Mouse (Mus musculus) liver, embryonic 16.5 days (tissue): ENCODE results near the gene Tctex1d1. TPM values are rescaled to one million over a fixed set of nuclear protein-coding genes. Genes with fewer than 3 reads are reported as not detected.

ENCODE experiments used
- ATAC-seq: fragments of 200-750 bp; cut with Nextera tagmentation; 2 replicates; pipeline ENCODE4 v1.8.0; 2017; ENCODE audit warnings: low read depth, mild to moderate bottlenecking, moderate number of reproducible peaks, moderate library complexity
- H3K27ac ChIP-seq: fragments of 300-500 bp; sonication (generic); 2 replicates; pipeline ENCODE4 v1.5.1; 2014; ENCODE audit warnings: mild to moderate bottlenecking, low read length
- H3K27me3 ChIP-seq: fragments of 300-500 bp; sonication (generic); 2 replicates; pipeline ENCODE4 v1.6.1; 2014; ENCODE audit warnings: low read depth, low read length, mixed read lengths; ENCODE audit not compliant: control insufficient read depth, insufficient read depth
- H3K36me3 ChIP-seq: fragments of 300-500 bp; sonication (generic); 2 replicates; pipeline ENCODE4 v1.6.1; 2014; ENCODE audit warnings: mild to moderate bottlenecking; ENCODE audit not compliant: control insufficient read depth, insufficient read depth
- H3K4me1 ChIP-seq: fragments of 300-500 bp; sonication (generic); 2 replicates; pipeline ENCODE4 v1.6.1; 2014; ENCODE audit warnings: low read depth, low read length, mixed read lengths; ENCODE audit not compliant: control insufficient read depth
- H3K4me2 ChIP-seq: fragments of 300-500 bp; sonication (generic); 2 replicates; pipeline ENCODE4 v1.6.1; 2014; ENCODE audit warnings: low read depth, low read length, mixed read lengths
- H3K4me3 ChIP-seq: fragments of 300-500 bp; sonication (generic); 2 replicates; pipeline ENCODE4 v1.5.1; 2014; ENCODE audit warnings: low read depth, mild to moderate bottlenecking, low read length
- H3K9ac ChIP-seq: fragments of 300-500 bp; sonication (generic); 2 replicates; pipeline ENCODE4 v1.6.1; 2014; ENCODE audit warnings: low read depth, low read length
- H3K9me3 ChIP-seq: fragments of 300-500 bp; sonication (generic); replicated peaks from 2 replicates; pipeline ENCODE4 v1.6.1; 2016; ENCODE audit warnings: low read length; ENCODE audit not compliant: control insufficient read depth
- WGBS: fragments of 180-500 bp; shearing (Covaris S2); extraction: QIAGEN DNeasy Blood & Tissue Kit; methylation state at CpG from one replicate; pipeline ENCODE4 v1.1.7; 2014; ENCODE audit not compliant: insufficient replicate concordance; 5-methylcytosine and 5-hydroxymethylcytosine counted together
- polyA plus RNA-seq: library from polyadenylated mRNA; unstranded; fragments of >200 nt; fragmentation: Nextera tagmentation; extraction: Ambion mirVana; gene quantifications from 2 replicates; pipeline ENCODE4 v1.2.1, GENCODE M21; 2015

Gene Tctex1d1
- polyA plus RNA-seq, 1 experiment from 2014 or later = 0.13 TPM

- peaks cover 5% of the 10 kb centered on the region for H3K27me3 ChIP-seq
- no peak overlapping the region for H3K4me2 ChIP-seq
- no peaks in the 10 kb centered on the region for H3K36me3 ChIP-seq
- no peak overlapping the region for H3K27ac ChIP-seq
- H3K9ac ChIP-seq = no peak overlapping the region
- no peak for ATAC-seq
- no peaks in the 10 kb centered on the region for H3K9me3 ChIP-seq
- WGBS = 47% methylated on average over 8 of the region's 8 CpGs
- H3K4me3 ChIP-seq = no peak overlapping the region
- H3K4me1 ChIP-seq = no peaks in the 10 kb centered on the region
Measured at GRCm38 (mm10) chr4:102981709-102982108, 3.3 kb downstream of the Tctex1d1 start.

GRCm38 (mm10) chr4:102986173-102986572, 7.8 kb downstream of the Tctex1d1 start:
- ATAC-seq = no peak
- no peaks in the 10 kb centered on the region for H3K9me3 ChIP-seq
- 58% methylated on average over 7 of the region's 7 CpGs for WGBS

GRCm38 (mm10) chr4:102986917-102987316, 8.5 kb downstream of the Tctex1d1 start:
- Histone ChIP-seq H3K4me2 (no peak overlapping the region), H3K27me3 (no peaks in the 10 kb centered on the region), H3K27ac (no peak overlapping the region), H3K9me3 (no peaks in the 10 kb centered on the region), H3K36me3 (no peaks in the 10 kb centered on the region), H3K4me3 (no peak overlapping the region), H3K9ac (no peak overlapping the region), H3K4me1 (no peaks in the 10 kb centered on the region)
- WGBS = 5% methylated on average over 2 of the region's 2 CpGs
- no peak for ATAC-seq

More at GRCm38 (mm10) chr4:102986173-102986572, 7.8 kb downstream of the Tctex1d1 start:
- H3K9ac ChIP-seq = no peak overlapping the region
- no peaks in the 10 kb centered on the region for H3K27me3 ChIP-seq
- H3K4me3 ChIP-seq = no peak overlapping the region
- H3K4me2 ChIP-seq = no peak overlapping the region
- no peak overlapping the region for H3K27ac ChIP-seq
- no peaks in the 10 kb centered on the region for H3K36me3 ChIP-seq
- no peaks in the 10 kb centered on the region for H3K4me1 ChIP-seq

- H3K27ac ChIP-seq = no peak overlapping the region
- no peak overlapping the region for H3K9ac ChIP-seq
- H3K4me1 ChIP-seq = no peaks in the 10 kb centered on the region
- H3K4me3 ChIP-seq = no peak overlapping the region
- H3K36me3 ChIP-seq = no peaks in the 10 kb centered on the region
- H3K27me3 ChIP-seq = no peaks in the 10 kb centered on the region
- 70% methylated on average over 4 of the region's 4 CpGs for WGBS
- H3K9me3 ChIP-seq = no peaks in the 10 kb centered on the region
- no peak for ATAC-seq
- H3K4me2 ChIP-seq = no peak overlapping the region
Measured at GRCm38 (mm10) chr4:102987325-102987724, 8.9 kb downstream of the Tctex1d1 start.

GRCm38 (mm10) chr4:102987756-102988155, 9.3 kb downstream of the Tctex1d1 start:
- Histone ChIP-seq H3K4me1 (no peaks in the 10 kb centered on the region), H3K36me3 (no peaks in the 10 kb centered on the region), H3K27ac (no peak overlapping the region), H3K9ac (no peak overlapping the region), H3K4me2 (no peak overlapping the region), H3K4me3 (no peak overlapping the region), H3K9me3 (no peaks in the 10 kb centered on the region), H3K27me3 (no peaks in the 10 kb centered on the region)
- ATAC-seq = no peak
- 47% methylated on average over 2 of the region's 2 CpGs for WGBS

- no peaks in the 10 kb centered on the region for H3K9me3 ChIP-seq
- H3K4me2 ChIP-seq = no peak overlapping the region
- H3K4me3 ChIP-seq = no peak overlapping the region
- no peaks in the 10 kb centered on the region for H3K4me1 ChIP-seq
- ATAC-seq = no peak
- no peak overlapping the region for H3K9ac ChIP-seq
- H3K27ac ChIP-seq = no peak overlapping the region
- WGBS = 44% methylated on average over 6 of the region's 6 CpGs
- no peaks in the 10 kb centered on the region for H3K27me3 ChIP-seq
- H3K36me3 ChIP-seq = no peaks in the 10 kb centered on the region
Measured at GRCm38 (mm10) chr4:102988526-102988925, 10.1 kb downstream of the Tctex1d1 start.

- no peak for ATAC-seq
- Histone ChIP-seq H3K4me2 (no peak overlapping the region), H3K4me1 (no peaks in the 10 kb centered on the region), H3K4me3 (no peak overlapping the region), H3K27me3 (no peaks in the 10 kb centered on the region), H3K27ac (no peak overlapping the region), H3K36me3 (no peaks in the 10 kb centered on the region), H3K9ac (no peak overlapping the region), H3K9me3 (no peaks in the 10 kb centered on the region)
- 51% methylated on average over 5 of the region's 5 CpGs for WGBS
Measured at GRCm38 (mm10) chr4:102989391-102989790, 11.0 kb downstream of the Tctex1d1 start.

- H3K4me1 ChIP-seq = no peaks in the 10 kb centered on the region
- no peaks in the 10 kb centered on the region for H3K9me3 ChIP-seq
- ATAC-seq = no peak
- no peak overlapping the region for H3K27ac ChIP-seq
- no peak overlapping the region for H3K4me2 ChIP-seq
- H3K36me3 ChIP-seq = no peaks in the 10 kb centered on the region
- H3K27me3 ChIP-seq = no peaks in the 10 kb centered on the region
- WGBS = 54% methylated on average over 4 of the region's 4 CpGs
- no peak overlapping the region for H3K9ac ChIP-seq
- H3K4me3 ChIP-seq = no peak overlapping the region
Measured at GRCm38 (mm10) chr4:102990016-102990415, 11.6 kb downstream of the Tctex1d1 start.

GRCm38 (mm10) chr4:102990595-102991340, 12.4 kb downstream of the Tctex1d1 start:
- Histone ChIP-seq H3K9ac (no peak overlapping the region), H3K9me3 (no peaks in the 10 kb centered on the region), H3K4me3 (no peak overlapping the region), H3K27me3 (no peaks in the 10 kb centered on the region), H3K4me1 (no peaks in the 10 kb centered on the region), H3K4me2 (no peak overlapping the region), H3K36me3 (no peaks in the 10 kb centered on the region), H3K27ac (no peak overlapping the region)
- WGBS = 61% methylated on average over 11 of the region's 11 CpGs
- no peak for ATAC-seq
